Mouse (Mus musculus): Measurements from ENCODE around the gene Wdr89. TPM values are rescaled to one million over a fixed set of nuclear protein-coding genes. Genes with fewer than 3 reads are reported as not detected.

Gene Wdr89
- total RNA-seq (2023; ENCODE audit: inconsistent age): 4.0 to 5.9 TPM (median 5.2 TPM) in 4 replicates

GRCm38 (mm10) chr12:75669258-75670106 lies at the start of gene Wdr89:
Gene Wdr89 (minus strand): TSS chr12:75669537.

DNA sequence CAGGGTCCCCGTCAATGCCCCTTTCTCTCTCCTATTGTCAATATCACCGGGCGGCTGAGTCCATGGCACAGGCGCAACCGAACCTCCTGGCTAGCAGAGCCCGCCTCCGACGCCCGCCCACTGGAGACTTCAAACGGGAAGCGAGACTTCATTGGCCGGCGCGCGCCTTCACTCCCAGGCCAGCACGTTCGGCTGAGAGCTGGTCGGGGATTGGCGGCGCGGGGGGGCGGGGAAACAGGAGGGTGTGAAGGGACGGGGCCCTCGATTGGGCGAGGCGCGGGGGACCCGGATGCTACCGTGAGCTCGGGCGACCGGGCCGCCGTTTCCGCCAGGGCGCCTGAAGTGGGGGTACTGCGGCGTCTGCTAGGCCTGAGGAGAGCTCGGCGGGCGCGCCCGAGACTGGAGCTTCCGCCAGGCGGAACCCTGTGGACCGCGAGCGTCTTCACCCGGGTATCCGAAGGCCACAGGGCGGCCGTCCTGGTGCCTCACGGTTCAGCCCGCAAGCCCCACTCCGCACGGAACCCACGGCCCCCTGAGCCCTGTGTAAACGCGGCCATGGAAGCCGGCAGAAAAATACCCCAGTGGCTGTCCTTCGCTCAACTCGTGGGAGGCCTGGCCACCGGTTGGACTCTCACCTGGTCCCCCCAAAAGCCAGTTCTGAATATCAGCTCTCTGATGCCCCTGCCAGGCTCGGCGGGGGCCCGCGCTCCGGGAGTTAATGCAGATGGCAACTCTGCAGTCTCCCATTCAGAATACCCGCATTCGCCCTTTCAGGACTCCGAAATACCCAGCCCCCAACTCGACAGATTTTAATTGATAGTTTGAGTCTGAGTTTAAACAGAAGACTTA lies 73.0 kb downstream of the Wdr89 start, which contains the start of gene Ppp2r5e:
Ppp2r5e (minus strand) TSS at position 92 of the 849 bp plus-strand sequence.

Other genes with a start within 250 kb of the Wdr89 start
- 55.1 to 65.4 TPM (median 57.9 TPM) in 4 replicates for gene Ppp2r5e, start 73.3 kb downstream of the Wdr89 start, total RNA-seq (2023; ENCODE audit: inconsistent age)
- 26.1 to 29.6 TPM (median 27.2 TPM) in 4 replicates for gene Sgpp1, start 66.2 kb upstream of the Wdr89 start, total RNA-seq (2023; ENCODE audit: inconsistent age)
- gene Syne2, start 148.6 kb upstream of the Wdr89 start, total RNA-seq (2023; ENCODE audit: inconsistent age): 15.4 to 25.9 TPM (median 17.3 TPM) in 4 replicates

All from B cell, adult (primary cell).